Mouse (Mus musculus): ENCODE measurements at regions not wholly inside any gene's neighbourhood (a gene's known extent, or its start where the extent isn't known, plus 50 kb on each side); places are given as distances from the start of the nearest gene placed in this dataset.

GRCm38 (mm10) chr17:47140969-47141842, 130.8 kb upstream of the Ubr2 start:
- Histone ChIP-seq H3K9ac (peak overlapping the region; percentile 85), H3K4me3 (peak overlapping the region; percentile 54), H3K4me1 (peaks cover 53% of the 10 kb centered on the region), H3K27me3 (replicated peaks) (no peaks in the 10 kb centered on the region), H3K36me3 (replicated peaks) (no peaks in the 10 kb centered on the region), H3K4me2 (peak overlapping the region; percentile 79), H3K9me3 (no peaks in the 10 kb centered on the region), H3K27ac (peak overlapping the region; percentile 99)
- 1% methylated on average over 35 of the region's 35 CpGs for WGBS
- peak; percentile 79 for ATAC-seq (replicated peaks)

- Histone ChIP-seq H3K9me3 (no peaks in the 10 kb centered on the region), H3K27me3 (replicated peaks) (no peaks in the 10 kb centered on the region), H3K36me3 (replicated peaks) (no peaks in the 10 kb centered on the region), H3K4me3 (peak overlapping the region; percentile 54), H3K4me2 (peak overlapping the region; percentile 79), H3K27ac (peak overlapping the region; percentile 99), H3K9ac (peak overlapping the region; percentile 85), H3K4me1 (peaks cover 45% of the 10 kb centered on the region)
- WGBS, result 0% methylated on average over 50 of the region's 53 CpGs
- peak; percentile 62 for ATAC-seq (replicated peaks)
Observed at GRCm38 (mm10) chr17:47140241-47140968, 130.0 kb upstream of the Ubr2 start.

- Histone ChIP-seq H3K27me3 (replicated peaks) (no peaks in the 10 kb centered on the region), H3K4me2 (peak overlapping the region; percentile 79), H3K27ac (peak overlapping the region; percentile 99), H3K4me1 (peaks cover 39% of the 10 kb centered on the region), H3K4me3 (peak overlapping the region; percentile 54), H3K36me3 (replicated peaks) (no peaks in the 10 kb centered on the region), H3K9me3 (no peaks in the 10 kb centered on the region), H3K9ac (peak overlapping the region; percentile 85)
- ATAC-seq (replicated peaks), result peak; percentile 93
- WGBS, result 0% methylated on average over 19 of the region's 34 CpGs
Observed at GRCm38 (mm10) chr17:47139730-47140231, 129.4 kb upstream of the Ubr2 start.

- H3K9me3 ChIP-seq, result no peaks in the 10 kb centered on the region
- H3K27ac ChIP-seq, result peak overlapping the region; percentile 99
- H3K36me3 ChIP-seq (replicated peaks), result no peaks in the 10 kb centered on the region
- peak overlapping the region; percentile 54 for H3K4me3 ChIP-seq
- H3K9ac ChIP-seq, result peak overlapping the region; percentile 85
- peaks cover 33% of the 10 kb centered on the region for H3K4me1 ChIP-seq
- H3K27me3 ChIP-seq (replicated peaks), result no peaks in the 10 kb centered on the region
- ATAC-seq (replicated peaks), result 0 out of 2 replicates have a peak, but pooled peaks have one; percentile 0
- peak overlapping the region; percentile 79 for H3K4me2 ChIP-seq
- WGBS, result 3% methylated on average over 27 of the region's 27 CpGs
Observed at GRCm38 (mm10) chr17:47139171-47139617, 128.8 kb upstream of the Ubr2 start.

- Histone ChIP-seq H3K9me3 (no peaks in the 10 kb centered on the region), H3K9ac (no peak overlapping the region), H3K4me1 (peaks cover 23% of the 10 kb centered on the region), H3K4me3 (no peak overlapping the region), H3K27me3 (replicated peaks) (no peaks in the 10 kb centered on the region), H3K27ac (no peak overlapping the region), H3K36me3 (replicated peaks) (no peaks in the 10 kb centered on the region), H3K4me2 (peak overlapping the region; percentile 79; the same call in 1 of the 2 replicates)
- no peak for ATAC-seq (replicated peaks)
- 43% methylated on average over 6 of the region's 6 CpGs for WGBS
Observed at GRCm38 (mm10) chr17:47138174-47138573, 127.8 kb upstream of the Ubr2 start.

GRCm38 (mm10) chr17:47135391-47135790, 125.0 kb upstream of the Ubr2 start:
- H3K27me3 ChIP-seq (replicated peaks), result no peaks in the 10 kb centered on the region
- H3K9ac ChIP-seq, result no peak overlapping the region
- no peak overlapping the region for H3K27ac ChIP-seq
- no peaks in the 10 kb centered on the region for H3K9me3 ChIP-seq
- no peak for ATAC-seq (replicated peaks)
- H3K36me3 ChIP-seq (replicated peaks), result no peaks in the 10 kb centered on the region
- no peak overlapping the region for H3K4me2 ChIP-seq
- no peak overlapping the region for H3K4me3 ChIP-seq
- WGBS, result 83% methylated on average over 5 of the region's 5 CpGs
- H3K4me1 ChIP-seq, result peaks cover 8% of the 10 kb centered on the region; the same call in 1 of the 2 replicates

- Histone ChIP-seq H3K9ac (no peak overlapping the region), H3K4me3 (no peak overlapping the region), H3K27ac (no peak overlapping the region), H3K9me3 (no peaks in the 10 kb centered on the region), H3K36me3 (replicated peaks) (no peaks in the 10 kb centered on the region), H3K4me1 (peaks cover 2% of the 10 kb centered on the region; the same call in 1 of the 2 replicates), H3K27me3 (replicated peaks) (no peaks in the 10 kb centered on the region), H3K4me2 (no peak overlapping the region)
- no peak for ATAC-seq (replicated peaks)
- 56% methylated on average over 2 of the region's 2 CpGs for WGBS
Observed at GRCm38 (mm10) chr17:47133785-47134184, 123.4 kb upstream of the Ubr2 start.

GRCm38 (mm10) chr17:47127571-47127970, 117.2 kb upstream of the Ubr2 start:
- Histone ChIP-seq H3K27me3 (replicated peaks) (no peaks in the 10 kb centered on the region), H3K36me3 (replicated peaks) (no peaks in the 10 kb centered on the region), H3K9me3 (no peaks in the 10 kb centered on the region), H3K27ac (no peak overlapping the region), H3K9ac (no peak overlapping the region), H3K4me2 (no peak overlapping the region), H3K4me3 (no peak overlapping the region), H3K4me1 (no peaks in the 10 kb centered on the region)
- 90% methylated on average over 3 of the region's 3 CpGs for WGBS
- ATAC-seq (replicated peaks), result no peak

- no peak overlapping the region for H3K4me3 ChIP-seq
- no peak for ATAC-seq (replicated peaks)
- H3K9ac ChIP-seq, result no peak overlapping the region
- no peaks in the 10 kb centered on the region for H3K9me3 ChIP-seq
- H3K27ac ChIP-seq, result no peak overlapping the region
- H3K4me1 ChIP-seq, result no peaks in the 10 kb centered on the region
- H3K4me2 ChIP-seq, result no peak overlapping the region
- WGBS, result 93% methylated on average over 18 of the region's 18 CpGs
- no peaks in the 10 kb centered on the region for H3K27me3 ChIP-seq (replicated peaks)
- H3K36me3 ChIP-seq (replicated peaks), result no peaks in the 10 kb centered on the region
Observed at GRCm38 (mm10) chr17:47123576-47123975, 113.2 kb upstream of the Ubr2 start.

- H3K36me3 ChIP-seq (replicated peaks), result no peaks in the 10 kb centered on the region
- WGBS, result 81% methylated on average over 9 of the region's 9 CpGs
- no peak overlapping the region for H3K4me3 ChIP-seq
- no peak overlapping the region for H3K9ac ChIP-seq
- ATAC-seq (replicated peaks), result no peak
- H3K4me2 ChIP-seq, result no peak overlapping the region
- no peak overlapping the region for H3K27ac ChIP-seq
- no peaks in the 10 kb centered on the region for H3K9me3 ChIP-seq
- no peaks in the 10 kb centered on the region for H3K4me1 ChIP-seq
- no peaks in the 10 kb centered on the region for H3K27me3 ChIP-seq (replicated peaks)
Observed at GRCm38 (mm10) chr17:47122221-47122620, 111.9 kb upstream of the Ubr2 start.

- no peak for ATAC-seq (replicated peaks)
- Histone ChIP-seq H3K36me3 (replicated peaks) (no peaks in the 10 kb centered on the region), H3K4me2 (no peak overlapping the region), H3K27me3 (replicated peaks) (no peaks in the 10 kb centered on the region), H3K27ac (no peak overlapping the region), H3K4me3 (no peak overlapping the region), H3K4me1 (no peaks in the 10 kb centered on the region), H3K9me3 (no peaks in the 10 kb centered on the region), H3K9ac (no peak overlapping the region)
- WGBS, result 79% methylated on average over 7 of the region's 7 CpGs
Observed at GRCm38 (mm10) chr17:47118010-47118409, 107.7 kb upstream of the Ubr2 start.

- no peak for ATAC-seq (replicated peaks)
Observed at GRCm38 (mm10) chr17:47115754-47116153, 105.4 kb upstream of the Ubr2 start.

More at GRCm38 (mm10) chr17:47115754-47116153, 105.4 kb upstream of the Ubr2 start:
- Histone ChIP-seq H3K9ac (no peak overlapping the region), H3K4me1 (no peaks in the 10 kb centered on the region), H3K4me2 (no peak overlapping the region), H3K9me3 (no peaks in the 10 kb centered on the region), H3K4me3 (no peak overlapping the region), H3K27ac (no peak overlapping the region), H3K36me3 (replicated peaks) (no peaks in the 10 kb centered on the region), H3K27me3 (replicated peaks) (no peaks in the 10 kb centered on the region)
- 41% methylated on average over 13 of the region's 13 CpGs for WGBS
